In the genomic region with DNA sequence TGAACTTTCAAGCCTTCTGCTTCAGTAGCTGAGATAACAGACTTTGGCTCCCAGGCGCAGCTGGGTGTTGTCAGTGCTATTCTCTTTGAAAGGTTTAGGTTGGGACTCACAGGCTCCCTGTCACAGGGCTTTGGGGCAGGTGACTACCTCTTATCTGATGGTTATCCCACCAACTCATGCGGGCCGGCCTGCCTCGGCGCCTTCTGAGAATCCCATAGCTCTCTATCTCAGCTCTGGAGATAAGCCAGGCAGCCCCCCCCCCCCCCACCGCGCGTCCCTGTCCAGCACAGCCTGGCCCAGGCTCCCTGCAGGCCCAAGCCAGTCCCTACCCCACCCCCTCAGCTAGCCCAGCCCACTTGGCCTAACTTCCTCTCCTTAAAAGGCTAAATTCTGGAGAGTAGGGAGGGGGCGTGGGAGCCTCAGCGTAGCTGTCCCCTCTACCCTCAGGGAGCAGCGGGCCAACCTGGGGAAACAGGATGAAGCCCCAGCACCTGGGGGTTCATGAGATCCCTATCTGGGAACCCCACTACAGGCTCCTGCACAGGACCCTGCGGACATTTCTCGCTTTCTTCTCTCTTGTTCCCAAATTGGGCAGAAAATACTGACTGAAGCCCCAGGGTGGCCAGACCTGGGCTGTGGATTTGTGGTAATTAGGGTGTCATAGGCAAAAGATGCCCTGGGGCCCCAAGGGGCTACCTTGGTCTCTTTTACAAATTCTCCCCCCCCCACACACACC, we compare ENCODE assay signal across 8 mouse cellular contexts. TPM values are rescaled to one million over a fixed set of nuclear protein-coding genes. Genes with fewer than 3 reads are reported as not detected.
A peak's percentile ranks its signal among the peaks of the same experiment; 100 is the strongest.
DNase-seq lines count a peak whose midpoint lies in the region; ATAC-seq and TF ChIP-seq lines count a peak whose summit lies in the region.

No protein-coding gene starts in this region.

- no peaks in the 10 kb centered on the region for H3K36me3 ChIP-seq in heart, embryonic 14.5 days (ENCODE audit: control insufficient read depth, insufficient read depth, low read length)

- peak overlapping the region; percentile 42; the same call in 1 of the 2 replicates for H3K9ac ChIP-seq in heart, embryonic 14.5 days (ENCODE audit: low read length)

- DNase-seq in ovary, adult 18-20 months (ENCODE audit: low spot score): peak; percentile 72
- DNase-seq in ovary, postnatal 10 days (ENCODE audit: low spot score): no peak
- peak; percentile 78 to 84 for DNase-seq in kidney, postnatal 4 days
- DNase-seq in cerebellum, adult 8-10 months: no peak
- no peak for DNase-seq in layer of hippocampus, adult 9-10 months (ENCODE audit: low spot score)

- H3K27ac ChIP-seq in cortical plate, adult 2 months (ENCODE audit: insufficient read depth, low read length): 0 out of 2 replicates have a peak overlapping the region, but pooled peaks have one; percentile 72
- H3K27ac ChIP-seq in heart, embryonic 14.5 days (replicated peaks in 1 of 2; ENCODE audit: control insufficient read depth in 1 of 2, insufficient read depth in 1 of 2, low read depth in 2 of 2, low read length in 2 of 2): peak overlapping the region; percentile 71 to 73

- no peak for TF ChIP-seq CTCF in cortical plate, adult 2 months (IDR thresholded peaks at IDR 0.05; ENCODE audit: extremely low read depth, insufficient read depth, low read length)

- H3K9me3 ChIP-seq in heart, embryonic 14.5 days (ENCODE audit: control insufficient read depth, low read length): no peaks in the 10 kb centered on the region

- no peaks in the 10 kb centered on the region for H3K4me1 ChIP-seq in cortical plate, adult 2 months (ENCODE audit: control insufficient read depth, insufficient read depth, low read length)
- H3K4me1 ChIP-seq in heart, embryonic 14.5 days (ENCODE audit: control insufficient read depth in 2 of 2, insufficient read depth in 2 of 2, low read length in 2 of 2): peaks cover 33 to 45% of the 10 kb centered on the region in 2 experiments

- no peak overlapping the region for H3K4me3 ChIP-seq in cortical plate, adult 2 months (ENCODE audit: insufficient read depth, low read length)
- H3K4me3 ChIP-seq in heart, embryonic 14.5 days (ENCODE audit: control insufficient read depth in 1 of 2, insufficient read depth in 1 of 2, low read depth in 1 of 2, low read length in 2 of 2): no peak overlapping the region

- no peaks in the 10 kb centered on the region for H3K27me3 ChIP-seq in heart, embryonic 14.5 days (ENCODE audit: control insufficient read depth, insufficient read depth, low read length)

- 11% methylated on average over 13 of the region's 13 CpGs for WGBS in heart, embryonic 14.5 days

- ATAC-seq in heart, embryonic 14.5 days (ENCODE audit: insufficient number of reproducible peaks, insufficient read depth, low FRiP score, low read depth): peak; percentile 64
- ATAC-seq in megakaryocyte progenitor cell, adult 5-6 weeks (replicated peaks; ENCODE audit: poor library complexity): peak; percentile 58

- TF ChIP-seq POLR2A in cortical plate, adult 2 months (IDR thresholded peaks at IDR 0.05; ENCODE audit: extremely low read depth, insufficient read depth, low read length): no peak

- H3K4me2 ChIP-seq in heart, embryonic 14.5 days (ENCODE audit: low read length): peak overlapping the region; percentile 26

RNA-seq across cellular contexts. Expression of a gene that starts 19.8 kb away (rescaled TPM):
- 2,590 and 2,602 TPM in 2 replicates for polyA plus RNA-seq in cortical plate, adult 2 months (2012; rRNA removed)
- 5,159 and 5,554 TPM in 2 replicates for polyA plus RNA-seq in heart, embryonic 14.5 days (2014; fragmentation: Nextera tagmentation; extraction: Ambion mirVana)
- total RNA-seq in megakaryocyte progenitor cell, adult 5-6 weeks (2015): 5,014 and 5,318 TPM in 2 replicates
- 3,372 and 3,558 TPM in 2 replicates for total RNA-seq in megakaryocyte progenitor cell, adult 5-6 weeks (2017)

RNA-seq across cellular contexts. Expression of a gene that starts 31.2 kb away (rescaled TPM):
- polyA plus RNA-seq in cortical plate, adult 2 months (2012; rRNA removed): 22.4 and 22.7 TPM in 2 replicates
- 5.5 and 7.2 TPM in 2 replicates for polyA plus RNA-seq in heart, embryonic 14.5 days (2014; fragmentation: Nextera tagmentation; extraction: Ambion mirVana)
- total RNA-seq in megakaryocyte progenitor cell, adult 5-6 weeks (2015): 1.9 and 2.2 TPM in 2 replicates
- 2.4 and 2.6 TPM in 2 replicates for total RNA-seq in megakaryocyte progenitor cell, adult 5-6 weeks (2017)

RNA-seq across cellular contexts. Expression of a gene that starts 33.8 kb away (rescaled TPM):
- polyA plus RNA-seq in cortical plate, adult 2 months (2012; rRNA removed): 260 and 267 TPM in 2 replicates
- 120 and 124 TPM in 2 replicates for polyA plus RNA-seq in heart, embryonic 14.5 days (2014; fragmentation: Nextera tagmentation; extraction: Ambion mirVana)
- total RNA-seq in megakaryocyte progenitor cell, adult 5-6 weeks (2015): 0.20 TPM in 1 of 2 replicates, not detected in the other
- 0.10 TPM in 1 of 2 replicates, not detected in the other for total RNA-seq in megakaryocyte progenitor cell, adult 5-6 weeks (2017)

Comparison
In these comparisons a context has a peak if more than half of its experiments do, and no peak if none do; other contexts are left out.
1. DNase-seq: peak in ovary, adult 18-20 months (single experiment) and kidney, postnatal 4 days (2 of 2); none in ovary, postnatal 10 days (single experiment), cerebellum, adult 8-10 months (single experiment) and layer of hippocampus, adult 9-10 months (single experiment).